Mouse (Mus musculus): Measurements from ENCODE around the gene Lrp1.

DNA sequence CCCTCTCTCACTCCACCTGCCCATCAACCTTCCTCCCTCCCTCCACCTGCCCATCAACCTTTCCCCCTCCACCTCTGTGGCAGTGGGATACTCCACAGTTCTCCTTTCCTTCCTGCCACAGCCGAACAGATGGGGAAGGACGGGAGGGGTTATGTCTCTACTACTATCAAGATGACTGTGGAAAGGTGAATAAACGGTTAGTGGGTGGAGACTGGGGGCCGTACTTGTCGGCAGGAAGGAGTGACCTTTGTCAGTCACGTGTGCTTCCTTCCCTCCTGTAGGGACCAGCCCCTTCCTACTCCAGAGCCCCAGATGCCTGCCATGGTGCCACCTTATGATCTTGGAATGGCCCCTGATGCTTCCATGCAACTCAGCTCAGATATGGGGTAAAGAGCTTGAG lies 37.1 kb upstream of the Lrp1 start:
- TF ChIP-seq CTCF (conservative IDR thresholded peaks at IDR 0.05; ENCODE audit: insufficient read depth, insufficient read length, low read depth, low read length) = no peak
- no peak for TF ChIP-seq POLR2A (IDR thresholded peaks at IDR 0.05; ENCODE audit: low read depth, low read length)

All from kidney, adult 2 months (tissue).